In the genomic region with DNA sequence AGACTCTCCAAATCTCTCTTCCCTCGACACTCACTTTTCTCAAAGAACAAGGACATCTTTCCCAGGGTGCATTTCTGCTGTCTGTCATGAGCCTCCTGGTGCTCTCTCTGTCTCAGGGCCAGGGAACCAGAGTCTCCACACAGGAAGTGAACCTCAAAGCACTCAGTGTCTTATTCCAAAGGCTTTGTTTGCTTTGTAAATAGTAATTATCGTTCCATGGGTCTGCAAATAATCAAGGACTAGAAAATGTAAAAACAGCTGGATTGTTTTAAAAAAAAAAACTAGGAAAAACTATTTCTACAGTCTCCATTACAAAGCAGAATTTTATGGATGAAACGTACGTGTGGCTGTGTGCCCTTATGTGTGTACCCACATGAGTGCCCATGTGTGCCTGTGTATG, we compare ENCODE assay signal across 1 mouse cellular context.
TF ChIP-seq lines count a peak whose summit lies in the region.

No protein-coding gene starts in this region.

TF ChIP-seq in CH12.LX, 34 proteins besides CTCF, POLR2A, EP300 and RAD21 (continued from another document):
- no peak for TF ChIP-seq KAT2A (IDR thresholded peaks at IDR 0.05; ENCODE audit: insufficient replicate concordance, low read length)
- TF ChIP-seq POLR2AphosphoS2 (IDR thresholded peaks at IDR 0.05; ENCODE audit: low read depth, low read length), result no peak
